Mouse (Mus musculus) splenic B cell, adult 2 months (primary cell): Measurements from ENCODE around the gene Smim24.

Experiments
- DNase-seq: peaks from one replicate; pipeline ENCODE4 v3.0.0-alpha.2; 2011; ENCODE audit warnings: low read depth, low spot score
- H3K27me3 ChIP-seq: 2 replicates; pipeline ENCODE4 v1.6.1; 2012; ENCODE audit warnings: mild to moderate bottlenecking, low read length, moderate library complexity, mixed read lengths; ENCODE audit not compliant: control insufficient read depth, poor library complexity, insufficient read depth, severe bottlenecking
- H3K36me3 ChIP-seq: 2 replicates; pipeline ENCODE4 v1.6.1; 2012; ENCODE audit warnings: mild to moderate bottlenecking, low read length, moderate library complexity, mixed read lengths; ENCODE audit not compliant: control insufficient read depth, poor library complexity, insufficient read depth, severe bottlenecking

Gene Smim24

DNA sequence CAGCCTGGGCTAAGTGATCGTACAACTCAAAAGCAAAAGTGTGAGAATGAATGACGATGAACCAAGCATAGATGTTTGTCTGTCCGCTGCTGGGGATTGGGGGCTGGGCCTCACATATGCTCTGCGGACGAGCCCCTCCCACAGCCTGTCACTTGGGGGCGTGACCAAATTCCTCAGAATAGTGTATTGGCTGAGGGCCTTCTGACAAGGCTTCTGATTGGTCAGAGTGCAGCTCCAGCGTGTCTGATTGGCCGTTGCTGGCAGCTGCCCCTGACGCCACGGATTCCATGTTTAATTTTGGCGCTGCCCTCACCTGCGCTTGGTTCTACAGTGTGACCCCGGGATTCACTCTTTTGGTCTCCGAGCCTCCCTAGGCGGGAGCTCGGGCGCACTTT is 40.0 kb downstream of the Smim24 start:
- H3K36me3 ChIP-seq = no peaks in the 10 kb centered on the region
- no peaks in the 10 kb centered on the region for H3K27me3 ChIP-seq
- DNase-seq = peak; percentile 97

DNA sequence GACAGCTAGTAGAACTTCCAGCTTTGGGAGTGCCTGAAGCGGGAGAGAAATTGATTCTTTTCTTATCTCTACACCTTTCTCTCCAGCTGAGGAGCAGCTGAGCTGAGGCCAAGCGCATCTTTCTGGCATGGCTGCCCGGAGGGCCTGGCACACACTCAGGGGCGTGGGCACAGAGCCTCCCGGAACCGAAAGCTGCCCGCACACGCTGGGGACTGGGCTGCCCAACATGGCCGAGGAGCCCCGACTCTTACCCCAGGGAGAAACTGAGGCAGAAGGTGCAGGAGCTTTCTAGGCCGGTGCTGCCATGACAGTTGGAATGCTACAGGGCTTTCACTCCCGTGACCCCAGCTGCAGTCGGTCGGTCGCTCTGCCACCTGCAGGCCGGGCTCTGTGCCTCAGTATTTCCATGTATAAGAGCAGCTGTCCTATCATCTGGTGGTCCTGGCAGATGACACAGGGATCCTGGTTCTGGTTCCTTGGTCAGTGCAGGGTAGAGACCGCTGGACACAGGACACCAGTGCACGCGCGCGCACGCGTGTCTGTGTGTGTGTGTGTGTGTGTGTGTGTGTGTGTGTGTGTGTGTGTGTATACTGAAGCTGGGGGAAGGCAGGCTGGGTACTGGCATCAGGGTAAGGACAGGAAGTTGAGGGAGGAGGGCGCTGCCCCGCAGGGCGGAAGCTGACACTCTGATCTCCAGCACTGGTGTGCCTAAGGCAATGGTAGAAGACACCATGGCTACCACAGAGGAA is 40.9 kb downstream of the Smim24 start:
- Histone ChIP-seq H3K27me3 (no peaks in the 10 kb centered on the region), H3K36me3 (no peaks in the 10 kb centered on the region)
- DNase-seq = peak; percentile 77

DNA sequence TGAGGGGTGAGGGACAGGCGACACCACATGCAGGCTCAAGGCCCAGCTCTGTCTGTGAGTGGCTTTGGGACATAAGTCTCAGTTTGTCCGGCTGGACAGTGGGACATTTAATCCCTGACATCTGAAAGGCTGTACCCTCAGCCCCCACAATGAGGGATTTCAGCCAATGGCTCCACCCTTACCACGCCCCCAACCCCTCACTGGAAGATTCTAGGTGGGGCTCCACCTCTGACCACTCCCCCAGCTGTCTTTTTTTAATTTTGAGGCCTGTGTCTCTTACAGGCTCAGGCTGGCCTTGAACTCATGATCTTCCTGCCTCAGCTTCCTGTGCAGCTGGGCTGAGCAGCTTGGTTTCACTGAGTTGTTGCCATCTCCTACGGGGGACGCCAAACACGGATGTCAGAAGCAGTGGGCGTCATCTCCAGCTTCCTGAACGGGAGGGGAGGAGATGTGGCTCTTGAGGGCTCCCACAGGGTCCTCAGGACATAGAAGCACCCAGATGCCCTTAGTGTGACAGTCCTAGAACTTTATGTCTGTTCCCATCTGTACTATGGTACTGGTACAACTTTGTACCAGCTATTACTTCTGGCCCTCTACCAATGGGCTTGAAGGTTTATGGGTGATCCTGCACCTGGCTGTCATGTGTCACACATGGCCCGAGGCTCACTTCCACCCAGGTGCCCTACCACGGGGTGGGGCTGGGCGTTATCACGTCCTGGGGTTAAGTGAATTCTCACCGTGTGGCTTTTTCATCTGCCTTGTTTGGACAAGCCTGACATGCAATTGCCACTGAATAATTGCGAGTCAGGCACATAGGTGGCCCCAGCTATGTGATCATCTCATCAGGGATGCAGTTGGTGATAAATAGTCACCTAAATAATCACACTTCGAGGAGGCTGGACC is 41.8 kb downstream of the Smim24 start:
- H3K27me3 ChIP-seq = no peaks in the 10 kb centered on the region
- peak; percentile 53 for DNase-seq
- no peaks in the 10 kb centered on the region for H3K36me3 ChIP-seq

GRCm38 (mm10) chr10:81435436-81435835 is 42.6 kb downstream of the Smim24 start:
- no peaks in the 10 kb centered on the region for H3K27me3 ChIP-seq
- no peaks in the 10 kb centered on the region for H3K36me3 ChIP-seq
- no peak for DNase-seq

- Histone ChIP-seq H3K27me3 (no peaks in the 10 kb centered on the region), H3K36me3 (no peaks in the 10 kb centered on the region)
- DNase-seq = peak; percentile 63
Observed at GRCm38 (mm10) chr10:81441019-81441418, 48.2 kb downstream of the Smim24 start.
